Mouse (Mus musculus): Measurements from ENCODE around the gene Slc41a1. TPM values are rescaled to one million over a fixed set of nuclear protein-coding genes. Genes with fewer than 3 reads are reported as not detected.
"Not testable (repeated sequence)": the region's sequence is repeated elsewhere in the genome, so short reads cannot be mapped to it uniquely, and the experiment has no call there.

Gene Slc41a1
- polyA plus RNA-seq, 1 experiment from 2014 or later = 9.3 TPM

- DNase-seq (ENCODE audit: low spot score) (no peak), ATAC-seq (ENCODE audit: insufficient read depth, low FRiP score, low TSS enrichment) (no peak)
- no peak overlapping the region for H3K27ac ChIP-seq (ENCODE audit: low read depth, low read length)
- H3K4me3 ChIP-seq (ENCODE audit: low read depth, low read length) = no peak overlapping the region
- no peak overlapping the region for H3K4me2 ChIP-seq (ENCODE audit: low read depth)
- no peaks in the 10 kb centered on the region for H3K4me1 ChIP-seq (ENCODE audit: control insufficient read depth, insufficient read depth, low read length)
- no peaks in the 10 kb centered on the region for H3K36me3 ChIP-seq (ENCODE audit: control insufficient read depth, insufficient read depth, low read length)
- H3K9ac ChIP-seq (ENCODE audit: low read length) = no peak overlapping the region
- H3K27me3 ChIP-seq (ENCODE audit: control insufficient read depth, insufficient read depth, low read length) = no peaks in the 10 kb centered on the region
- 67% methylated on average over 2 of the region's 2 CpGs for WGBS
- no peaks in the 10 kb centered on the region for H3K9me3 ChIP-seq (ENCODE audit: control insufficient read depth, low read length)
These were observed 17.6 kb upstream of the Slc41a1 start for GRCm38 (mm10) chr1:131809651-131810050.

DNA sequence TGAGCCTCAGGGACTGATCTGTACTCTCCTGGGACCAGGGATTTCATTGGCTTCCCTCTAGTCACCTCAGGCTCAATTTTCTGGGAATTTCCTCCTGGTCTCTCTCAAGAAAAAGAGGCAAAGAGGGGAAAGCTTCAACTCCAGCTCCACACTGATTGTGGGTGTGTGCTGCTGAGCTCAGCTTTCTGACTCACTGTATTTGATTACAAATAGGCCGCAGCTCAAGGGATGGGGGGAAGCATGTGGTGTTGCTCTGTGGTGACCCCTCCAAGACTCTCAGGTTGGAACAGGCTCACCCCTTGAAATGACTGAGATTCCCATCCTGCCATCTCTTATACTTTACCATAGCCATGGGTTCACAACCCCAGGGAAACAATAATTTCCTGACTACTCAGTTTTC lies 15.9 kb upstream of the Slc41a1 start:
- Histone ChIP-seq H3K4me2 (ENCODE audit: low read depth) (no peak overlapping the region), H3K9me3 (ENCODE audit: control insufficient read depth, low read length) (no peaks in the 10 kb centered on the region), H3K27me3 (ENCODE audit: control insufficient read depth, insufficient read depth, low read length) (no peaks in the 10 kb centered on the region), H3K4me1 (ENCODE audit: control insufficient read depth, insufficient read depth, low read length) (no peaks in the 10 kb centered on the region), H3K36me3 (ENCODE audit: control insufficient read depth, insufficient read depth, low read length) (no peaks in the 10 kb centered on the region), H3K27ac (ENCODE audit: low read depth, low read length) (no peak overlapping the region), H3K4me3 (ENCODE audit: low read depth, low read length) (no peak overlapping the region), H3K9ac (ENCODE audit: low read length) (no peak overlapping the region)
- no peak for ATAC-seq (ENCODE audit: insufficient read depth, low FRiP score, low TSS enrichment)
- no peak for DNase-seq (ENCODE audit: low spot score)
- WGBS = 87% methylated on average over 1 of the region's 1 CpGs

GRCm38 (mm10) chr1:131812006-131812405 lies 15.3 kb upstream of the Slc41a1 start:
- H3K9ac ChIP-seq (ENCODE audit: low read length) = no peak overlapping the region
- no peaks in the 10 kb centered on the region for H3K4me1 ChIP-seq (ENCODE audit: control insufficient read depth, insufficient read depth, low read length)
- no peak for DNase-seq (ENCODE audit: low spot score)
- H3K27me3 ChIP-seq (ENCODE audit: control insufficient read depth, insufficient read depth, low read length) = no peaks in the 10 kb centered on the region
- H3K4me3 ChIP-seq (ENCODE audit: low read depth, low read length) = no peak overlapping the region
- no peak overlapping the region for H3K4me2 ChIP-seq (ENCODE audit: low read depth)
- H3K36me3 ChIP-seq (ENCODE audit: control insufficient read depth, insufficient read depth, low read length) = no peaks in the 10 kb centered on the region
- no peak for ATAC-seq (ENCODE audit: insufficient read depth, low FRiP score, low TSS enrichment)
- WGBS = 71% methylated on average over 9 of the region's 9 CpGs
- no peaks in the 10 kb centered on the region for H3K9me3 ChIP-seq (ENCODE audit: control insufficient read depth, low read length)
- no peak overlapping the region for H3K27ac ChIP-seq (ENCODE audit: low read depth, low read length)

DNA sequence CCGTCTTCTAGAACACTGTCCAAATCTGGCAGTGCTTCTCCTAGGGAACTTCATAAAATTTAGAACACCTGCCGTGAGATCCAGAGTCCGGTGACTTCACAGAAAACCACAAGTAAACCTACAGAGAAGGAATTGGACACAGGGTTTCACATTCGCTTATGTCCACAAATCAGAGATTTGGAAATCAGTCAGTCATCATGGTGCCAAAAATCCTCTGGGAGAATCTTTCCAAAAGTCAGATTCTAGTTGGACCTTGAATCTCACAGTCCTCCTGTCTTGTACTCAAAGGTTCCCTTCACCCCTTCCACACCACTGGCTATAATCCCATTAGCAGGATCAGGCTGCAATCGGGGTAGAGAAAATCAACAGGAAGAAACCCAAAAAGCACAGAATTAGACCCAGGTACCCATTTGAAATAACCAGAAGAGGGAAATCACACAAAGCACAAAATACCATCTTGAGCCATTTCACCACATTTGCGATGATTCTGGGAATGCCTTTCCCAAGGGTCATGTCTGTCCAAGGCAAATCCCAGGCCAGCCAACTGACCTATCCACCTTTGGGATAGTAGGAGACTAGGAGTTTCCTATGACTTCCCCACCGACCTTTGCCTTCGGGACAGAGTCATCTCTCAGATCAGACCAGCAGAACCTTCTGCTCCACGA lies 14.5 kb upstream of the Slc41a1 start:
- no peak overlapping the region for H3K27ac ChIP-seq (ENCODE audit: low read depth, low read length)
- no peaks in the 10 kb centered on the region for H3K27me3 ChIP-seq (ENCODE audit: control insufficient read depth, insufficient read depth, low read length)
- H3K9me3 ChIP-seq (ENCODE audit: control insufficient read depth, low read length) = no peaks in the 10 kb centered on the region
- H3K4me1 ChIP-seq (ENCODE audit: control insufficient read depth, insufficient read depth, low read length) = no peaks in the 10 kb centered on the region
- WGBS = 88% methylated on average over 9 of the region's 9 CpGs
- no peak overlapping the region for H3K9ac ChIP-seq (ENCODE audit: low read length)
- no peak for ATAC-seq (ENCODE audit: insufficient read depth, low FRiP score, low TSS enrichment)
- no peak for DNase-seq (ENCODE audit: low spot score)
- no peaks in the 10 kb centered on the region for H3K36me3 ChIP-seq (ENCODE audit: control insufficient read depth, insufficient read depth, low read length)
- H3K4me2 ChIP-seq (ENCODE audit: low read depth) = no peak overlapping the region
- no peak overlapping the region for H3K4me3 ChIP-seq (ENCODE audit: low read depth, low read length)

DNA sequence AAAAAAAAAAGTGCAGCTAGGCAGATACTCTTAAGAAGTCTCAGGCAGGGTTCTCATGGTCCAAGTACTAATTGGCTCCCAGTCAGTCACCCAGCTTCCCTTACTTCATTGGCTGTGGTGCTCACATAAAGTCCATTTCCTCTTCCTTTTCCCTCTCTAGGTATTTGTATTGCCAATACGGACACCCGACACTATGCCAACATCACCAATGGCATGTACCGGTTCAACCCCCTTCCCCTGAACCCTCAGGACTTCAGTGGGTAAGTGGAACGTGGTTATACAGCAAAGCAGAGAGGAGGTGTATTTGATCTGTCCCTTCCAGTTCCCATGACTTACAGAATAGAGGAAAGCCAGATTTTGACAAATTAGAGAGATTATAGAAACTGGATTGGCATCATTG lies 13.6 kb upstream of the Slc41a1 start:
- no peaks in the 10 kb centered on the region for H3K9me3 ChIP-seq (ENCODE audit: control insufficient read depth, low read length)
- WGBS = 91% methylated on average over 4 of the region's 4 CpGs

GRCm38 (mm10) chr1:131814191-131814590 lies 13.1 kb upstream of the Slc41a1 start:
- H3K9me3 ChIP-seq (ENCODE audit: control insufficient read depth, low read length) = no peaks in the 10 kb centered on the region
- H3K27me3 ChIP-seq (ENCODE audit: control insufficient read depth, insufficient read depth, low read length) = no peaks in the 10 kb centered on the region
- H3K36me3 ChIP-seq (ENCODE audit: control insufficient read depth, insufficient read depth, low read length) = no peaks in the 10 kb centered on the region
- no peak overlapping the region for H3K4me2 ChIP-seq (ENCODE audit: low read depth)
- H3K9ac ChIP-seq (ENCODE audit: low read length) = no peak overlapping the region
- 90% methylated on average over 3 of the region's 3 CpGs for WGBS
- ATAC-seq (ENCODE audit: insufficient read depth, low FRiP score, low TSS enrichment) (no peak), DNase-seq (ENCODE audit: low spot score) (no peak)
- no peak overlapping the region for H3K4me3 ChIP-seq (ENCODE audit: low read depth, low read length)
- no peaks in the 10 kb centered on the region for H3K4me1 ChIP-seq (ENCODE audit: control insufficient read depth, insufficient read depth, low read length)
- no peak overlapping the region for H3K27ac ChIP-seq (ENCODE audit: low read depth, low read length)

More for the DNA sequence above, 13.6 kb upstream of the Slc41a1 start:
- H3K27me3 ChIP-seq (ENCODE audit: control insufficient read depth, insufficient read depth, low read length) = no peaks in the 10 kb centered on the region
- no peak overlapping the region for H3K4me2 ChIP-seq (ENCODE audit: low read depth)
- no peak overlapping the region for H3K27ac ChIP-seq (ENCODE audit: low read depth, low read length)
- ATAC-seq (ENCODE audit: insufficient read depth, low FRiP score, low TSS enrichment) (no peak), DNase-seq (ENCODE audit: low spot score) (no peak)
- H3K9ac ChIP-seq (ENCODE audit: low read length) = no peak overlapping the region
- no peaks in the 10 kb centered on the region for H3K4me1 ChIP-seq (ENCODE audit: control insufficient read depth, insufficient read depth, low read length)
- no peak overlapping the region for H3K4me3 ChIP-seq (ENCODE audit: low read depth, low read length)
- no peaks in the 10 kb centered on the region for H3K36me3 ChIP-seq (ENCODE audit: control insufficient read depth, insufficient read depth, low read length)

- WGBS = 86% methylated on average over 6 of the region's 6 CpGs
- Histone ChIP-seq H3K9ac (ENCODE audit: low read length) (no peak overlapping the region), H3K4me3 (ENCODE audit: low read depth, low read length) (no peak overlapping the region)
These were observed 10.4 kb upstream of the Slc41a1 start for GRCm38 (mm10) chr1:131816886-131817285.

DNA sequence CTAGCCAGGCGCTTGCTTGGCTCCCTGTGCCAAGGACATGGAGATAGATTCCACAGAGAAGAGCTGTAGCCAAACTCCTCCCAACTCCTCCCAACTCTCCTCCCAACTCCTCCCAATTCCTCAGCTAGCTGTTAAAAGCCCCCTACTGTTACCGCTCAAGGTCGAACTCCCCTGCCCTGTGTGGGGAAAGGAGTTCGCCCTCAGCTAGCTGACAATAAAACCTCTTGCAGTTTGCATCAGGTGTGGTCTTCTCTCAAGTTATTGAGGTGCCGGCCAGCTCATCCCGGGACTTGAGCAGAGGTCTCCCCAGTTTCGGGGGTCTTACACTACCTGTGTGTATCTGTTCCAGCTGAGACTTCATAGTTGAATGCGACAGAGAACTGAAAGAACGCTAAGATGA lies 6.9 kb upstream of the Slc41a1 start:
- not testable (repeated sequence) for ATAC-seq (ENCODE audit: insufficient read depth, low FRiP score, low TSS enrichment); H3K27ac ChIP-seq (ENCODE audit: low read depth, low read length); H3K4me2 ChIP-seq (ENCODE audit: low read depth); H3K9me3 ChIP-seq (ENCODE audit: control insufficient read depth, low read length); H3K4me3 ChIP-seq (ENCODE audit: low read depth, low read length); H3K36me3 ChIP-seq (ENCODE audit: control insufficient read depth, insufficient read depth, low read length); H3K27me3 ChIP-seq (ENCODE audit: control insufficient read depth, insufficient read depth, low read length); DNase-seq (ENCODE audit: low spot score); H3K4me1 ChIP-seq (ENCODE audit: control insufficient read depth, insufficient read depth, low read length); H3K9ac ChIP-seq (ENCODE audit: low read length)
- 72% methylated on average over 8 of the region's 9 CpGs for WGBS

More at GRCm38 (mm10) chr1:131816886-131817285, 10.4 kb upstream of the Slc41a1 start:
- DNase-seq (ENCODE audit: low spot score) (no peak), ATAC-seq (ENCODE audit: insufficient read depth, low FRiP score, low TSS enrichment) (no peak)
- Histone ChIP-seq H3K27me3 (ENCODE audit: control insufficient read depth, insufficient read depth, low read length) (no peaks in the 10 kb centered on the region), H3K36me3 (ENCODE audit: control insufficient read depth, insufficient read depth, low read length) (no peaks in the 10 kb centered on the region), H3K9me3 (ENCODE audit: control insufficient read depth, low read length) (no peaks in the 10 kb centered on the region), H3K27ac (ENCODE audit: low read depth, low read length) (no peak overlapping the region), H3K4me2 (ENCODE audit: low read depth) (no peak overlapping the region), H3K4me1 (ENCODE audit: control insufficient read depth, insufficient read depth, low read length) (no peaks in the 10 kb centered on the region)

DNA sequence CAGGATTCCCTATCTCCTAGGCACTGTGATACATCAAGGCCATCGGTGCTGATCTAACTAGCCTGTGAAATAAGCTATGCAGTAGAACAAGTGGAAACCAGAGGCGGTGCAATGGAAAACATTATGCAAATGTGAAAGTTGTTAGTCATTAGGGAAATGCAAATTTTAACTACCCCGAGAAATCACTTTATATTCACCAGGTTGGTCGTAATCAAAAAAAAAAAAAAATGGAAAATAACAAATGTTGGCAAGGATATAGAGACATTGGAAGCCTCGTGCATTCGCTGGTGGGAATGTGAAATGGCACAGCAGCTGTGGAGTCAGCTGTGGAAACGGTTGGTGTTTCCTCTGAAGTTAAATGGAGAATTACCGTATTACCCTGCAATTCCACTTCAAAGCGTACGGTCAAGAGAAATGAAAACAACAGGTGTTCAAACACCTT lies 6.4 kb upstream of the Slc41a1 start:
- DNase-seq (ENCODE audit: low spot score) (no peak), ATAC-seq (ENCODE audit: insufficient read depth, low FRiP score, low TSS enrichment) (no peak)
- Histone ChIP-seq H3K4me3 (ENCODE audit: low read depth, low read length) (no peak overlapping the region), H3K9ac (ENCODE audit: low read length) (no peak overlapping the region), H3K4me1 (ENCODE audit: control insufficient read depth, insufficient read depth, low read length) (no peaks in the 10 kb centered on the region), H3K36me3 (ENCODE audit: control insufficient read depth, insufficient read depth, low read length) (no peaks in the 10 kb centered on the region), H3K9me3 (ENCODE audit: control insufficient read depth, low read length) (no peaks in the 10 kb centered on the region), H3K27ac (ENCODE audit: low read depth, low read length) (no peak overlapping the region), H3K27me3 (ENCODE audit: control insufficient read depth, insufficient read depth, low read length) (no peaks in the 10 kb centered on the region), H3K4me2 (ENCODE audit: low read depth) (no peak overlapping the region)
- 77% methylated on average over 10 of the region's 10 CpGs for WGBS
